Mouse (Mus musculus) liver, adult 2 months (tissue): ENCODE data around the gene Nrip1.

Experiments
- CTCF ChIP-seq: fragments of 200-500 bp; IDR thresholded peaks from 2 replicates; pipeline ENCODE4 v1.5.1; 2011; ENCODE audit warnings: low read depth, low read length, control low read depth
- POLR2A ChIP-seq: fragments of 200-500 bp; IDR thresholded peaks from 2 replicates; pipeline ENCODE4 v1.6.1; 2011; ENCODE audit warnings: low read length, control low read depth; ENCODE audit not compliant: insufficient read depth; ENCODE audit errors: extremely low read depth

DNA sequence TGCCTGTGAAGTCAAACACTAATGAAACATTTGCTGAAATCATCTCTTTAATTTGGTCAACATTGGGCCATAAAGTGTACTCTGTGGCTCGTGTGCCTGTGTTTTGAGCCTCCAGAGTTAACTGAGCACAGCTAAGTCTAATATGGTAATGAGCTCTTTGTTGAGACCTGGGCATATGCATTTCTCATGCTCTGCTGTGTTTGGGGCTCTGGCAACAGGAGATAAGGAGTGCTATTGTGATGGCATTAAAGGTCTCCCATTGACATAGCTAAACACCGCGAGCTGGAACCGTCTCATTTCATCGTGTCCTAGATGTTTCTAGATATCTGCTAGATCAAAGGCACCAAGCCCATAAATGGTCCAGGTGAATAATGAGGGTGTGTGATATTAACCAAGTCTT, 12.9 kb upstream of the Nrip1 start:
- TF ChIP-seq POLR2A (no peak), CTCF (no peak)
